Mouse (Mus musculus) testis, adult 2 months (tissue): ENCODE measurements around the gene Pde8a.

Source experiments
- CTCF ChIP-seq: fragments of 200-500 bp; IDR thresholded peaks from 2 replicates; pipeline ENCODE4 v1.5.1; 2012; ENCODE audit warnings: low read depth, mild to moderate bottlenecking, inconsistent platforms, low read length, moderate library complexity; ENCODE audit not compliant: control insufficient read depth, insufficient read depth, insufficient replicate concordance
- POLR2A ChIP-seq: fragments of 200-500 bp; IDR thresholded peaks from 2 replicates; pipeline ENCODE4 v1.6.1; 2012; ENCODE audit warnings: low read depth, mild to moderate bottlenecking, inconsistent platforms, low read length, moderate library complexity; ENCODE audit not compliant: control insufficient read depth

GRCm38 (mm10) chr7:81343831-81344230 lies 130.4 kb downstream of the Pde8a start:
- TF ChIP-seq POLR2A: no peak
- TF ChIP-seq CTCF: no peak
